Mouse (Mus musculus) CH12.LX (cell line): ENCODE measurements at regions not wholly inside any gene's neighbourhood (a gene's known extent, or its start where the extent isn't known, plus 50 kb on each side); places are given as distances from the start of the nearest gene placed in this dataset.

ENCODE experiments used
- DNase-seq: peaks from one replicate; pipeline ENCODE4 v3.0.0-alpha.2; 2013; ENCODE audit errors: extremely low read depth
- H3K27ac ChIP-seq: 2 replicates; pipeline ENCODE4 v1.5.1; 2012; ENCODE audit warnings: low read depth, mild to moderate bottlenecking, control low read depth, moderate library complexity; ENCODE audit not compliant: insufficient read depth
- H3K27me3 ChIP-seq: replicated peaks from 2 replicates; pipeline ENCODE3; 2012; ENCODE audit warnings: inconsistent platforms
- H3K36me3 ChIP-seq, 2 experiments: replicated peaks in 1 of 2; 2 replicates each; pipeline versions ENCODE3 to v1.6.1; 2012; ENCODE audit warnings: inconsistent platforms in 1 of 2, low read length in 1 of 2, mild to moderate bottlenecking in 1 of 2, mixed read lengths in 1 of 2, moderate library complexity in 1 of 2; ENCODE audit not compliant: control insufficient read depth in 1 of 2, insufficient read depth in 1 of 2
- H3K4me1 ChIP-seq, 2 experiments: 2 replicates each; pipeline ENCODE4 v1.6.1; 2012; ENCODE audit warnings: inconsistent platforms in 1 of 2, moderate library complexity in 1 of 2; ENCODE audit not compliant: insufficient read depth in 2 of 2, control insufficient read depth in 1 of 2
- H3K4me2 ChIP-seq: 2 replicates; pipeline ENCODE4 v1.6.1; 2012; ENCODE audit warnings: low read depth, mild to moderate bottlenecking, control low read depth; ENCODE audit not compliant: poor library complexity, insufficient read depth, severe bottlenecking
- H3K4me3 ChIP-seq, 3 experiments: fragments of 150-350 bp in 1 of 3; sonication (generic) in 1 of 3; replicated peaks in 1 of 3; 2 replicates each; pipeline versions ENCODE3 to v1.5.1; 2011 to 2012; ENCODE audit warnings: low read depth in 2 of 3, low read length in 2 of 3, mild to moderate bottlenecking in 2 of 3, moderate library complexity in 2 of 3, control low read depth in 1 of 3, improper control_type of control experiment in 1 of 3, inconsistent platforms in 1 of 3, mixed read lengths in 1 of 3; ENCODE audit not compliant: poor library complexity in 1 of 3
- H3K79me2 ChIP-seq: replicated peaks from 2 replicates; pipeline ENCODE4 v1.6.1; 2012; ENCODE audit warnings: mild to moderate bottlenecking, moderate library complexity; ENCODE audit not compliant: control insufficient read depth, poor library complexity, insufficient read depth, severe bottlenecking; ENCODE audit errors: extremely low read depth
- H3K9ac ChIP-seq: 2 replicates; pipeline ENCODE4 v1.6.1; 2012; ENCODE audit warnings: low read depth, mild to moderate bottlenecking, control low read depth, moderate library complexity; ENCODE audit not compliant: insufficient read depth
- H3K9me3 ChIP-seq: replicated peaks from 2 replicates; pipeline ENCODE3; 2012; ENCODE audit warnings: low read length, inconsistent platforms, mixed read lengths
- CHD1 ChIP-seq: IDR thresholded peaks from 2 replicates; pipeline ENCODE4 v1.6.1; 2012; ENCODE audit warnings: low read depth, low read length, improper control_type of control experiment, inconsistent platforms
- CHD2 ChIP-seq: IDR thresholded peaks from 2 replicates; pipeline ENCODE4 v1.6.1; 2011; ENCODE audit warnings: low read length, improper control_type of control experiment
- E2F4 ChIP-seq: IDR thresholded peaks from 2 replicates; pipeline ENCODE4 v1.6.1; 2011; ENCODE audit warnings: low read depth, low read length, improper control_type of control experiment; ENCODE audit not compliant: insufficient replicate concordance
- EP300 ChIP-seq: IDR thresholded peaks from 2 replicates; pipeline ENCODE4 v1.6.1; 2011; ENCODE audit warnings: low read length, improper control_type of control experiment
- HCFC1 ChIP-seq: IDR thresholded peaks from 2 replicates; pipeline ENCODE4 v1.6.1; 2012; ENCODE audit warnings: low read depth, mild to moderate bottlenecking, inconsistent platforms, low read length, improper control_type of control experiment
- IRF4 ChIP-seq: IDR thresholded peaks from 2 replicates; pipeline ENCODE4 v1.6.1; 2014; ENCODE audit warnings: low read depth, mild to moderate bottlenecking, inconsistent platforms, low read length, improper control_type of control experiment
- JUN ChIP-seq: IDR thresholded peaks from 2 replicates; pipeline ENCODE4 v1.6.1; 2011; ENCODE audit warnings: low read depth, mild to moderate bottlenecking, low read length, improper control_type of control experiment, moderate library complexity; ENCODE audit not compliant: insufficient read depth
- JUND ChIP-seq: conservative IDR thresholded peaks from 2 replicates; pipeline ENCODE4 v1.6.1; 2011; ENCODE audit warnings: low read depth, low read length, improper control_type of control experiment
- KAT2A ChIP-seq: IDR thresholded peaks from 2 replicates; pipeline ENCODE4 v1.6.1; 2012; ENCODE audit warnings: low read length, improper control_type of control experiment, inconsistent platforms; ENCODE audit not compliant: insufficient replicate concordance
- MYC ChIP-seq: IDR thresholded peaks from 2 replicates; pipeline ENCODE4 v1.6.1; 2011; ENCODE audit warnings: low read depth, mild to moderate bottlenecking, improper control_type of control experiment, low read length
- PAX5 ChIP-seq: IDR thresholded peaks from 2 replicates; pipeline ENCODE4 v1.6.1; 2012; ENCODE audit warnings: low read length, inconsistent platforms, mixed read lengths
- RAD21 ChIP-seq: IDR thresholded peaks from 2 replicates; pipeline ENCODE4 v1.6.1; 2011; ENCODE audit warnings: low read depth, mild to moderate bottlenecking, low read length, improper control_type of control experiment, moderate library complexity
- SIN3A ChIP-seq: IDR thresholded peaks from 2 replicates; pipeline ENCODE4 v1.6.1; 2012; ENCODE audit warnings: low read length, improper control_type of control experiment, inconsistent platforms
- TBP ChIP-seq: conservative IDR thresholded peaks from 2 replicates; pipeline ENCODE4 v1.6.1; 2011; ENCODE audit warnings: low read depth, low read length, improper control_type of control experiment
- ZC3H11A ChIP-seq: IDR thresholded peaks from 2 replicates; pipeline ENCODE4 v1.6.1; 2012; ENCODE audit warnings: low read depth, mild to moderate bottlenecking, inconsistent platforms, low read length, improper control_type of control experiment
- ZKSCAN1 ChIP-seq: IDR thresholded peaks from 2 replicates; pipeline ENCODE4 v1.6.1; 2012; ENCODE audit warnings: low read depth, inconsistent platforms, low read length, improper control_type of control experiment, borderline replicate concordance
- ZNF384 ChIP-seq: IDR thresholded peaks from 2 replicates; pipeline ENCODE4 v1.6.1; 2012; ENCODE audit warnings: low read depth, low read length, improper control_type of control experiment, inconsistent platforms
- dilution Hi-C: fragments of 300-500 bp; cut with MboI; formaldehyde crosslinking; loops from 2 replicates; pipeline ENCODE4 v1.14.3; 2020; ENCODE audit warnings: low sequenced_read_pairs; ENCODE audit not compliant: extremely low pct_unique_long_range_greater_than_20kb, extremely low pct_ligation_motif_present
- in situ Hi-C: fragments of 300-500 bp; cut with MboI; formaldehyde crosslinking; loops from 3 replicates; pipeline ENCODE4 v1.14.3; 2019; ENCODE audit warnings: low sequenced_read_pairs, low pct_ligation_motif_present, low pct_unique_long_range_greater_than_20kb, mixed read lengths

- Histone ChIP-seq H3K4me2 (no peak overlapping the region), H3K4me1 (no peaks in the 10 kb centered on the region), H3K27ac (no peak overlapping the region), H3K27me3 (no peaks in the 10 kb centered on the region)
- no peak for DNase-seq
- TF ChIP-seq IRF4 (no peak), TBP (no peak), MYC (no peak), CHD1 (no peak), E2F4 (no peak), KAT2A (no peak), JUN (no peak), ZNF384 (no peak), SIN3A (no peak), ZC3H11A (no peak), RAD21 (no peak)
- TF ChIP-seq, all 38 proteins: peak for 0
- peaks cover 45% of the 10 kb centered on the region for H3K9me3 ChIP-seq
- H3K9ac ChIP-seq = no peak overlapping the region
- H3K79me2 ChIP-seq = no peaks in the 10 kb centered on the region
- H3K4me3 ChIP-seq = no peak overlapping the region
- dilution Hi-C loops = no loop called here
- in situ Hi-C loops = no loop called here
- no peaks in the 10 kb centered on the region for H3K36me3 ChIP-seq
Measured at GRCm38 (mm10) chr7:95354991-95355390, 816.1 kb upstream of the Tenm4 start.

- Histone ChIP-seq H3K9me3 (peaks cover 37% of the 10 kb centered on the region), H3K79me2 (no peaks in the 10 kb centered on the region), H3K4me3 (no peak overlapping the region), H3K27me3 (no peaks in the 10 kb centered on the region), H3K4me2 (no peak overlapping the region), H3K9ac (no peak overlapping the region), H3K36me3 (no peaks in the 10 kb centered on the region), H3K27ac (no peak overlapping the region), H3K4me1 (no peaks in the 10 kb centered on the region)
- in situ Hi-C loops = no loop called here
- dilution Hi-C loops = no loop called here
- TF ChIP-seq RAD21 = no peak
- TF ChIP-seq E2F4 = no peak
- TF ChIP-seq HCFC1 = no peak
- no peak for TF ChIP-seq ZKSCAN1
- no peak for TF ChIP-seq EP300
- TF ChIP-seq CHD2 = no peak
- TF ChIP-seq PAX5 = no peak
- TF ChIP-seq JUND = no peak
- no peak for DNase-seq
Measured at GRCm38 (mm10) chr7:95358732-95359131, 812.3 kb upstream of the Tenm4 start.
